Mouse (Mus musculus) erythroblast, embryonic 14.5 days (primary cell): ENCODE data around the gene Ccdc57.
A peak's percentile ranks its signal among the peaks of the same experiment; 100 is the strongest.

Experiments used
- GATA1 ChIP-seq: IDR thresholded peaks from 2 replicates; pipeline ENCODE4 v1.6.1; 2012; ENCODE audit warnings: low read length, inconsistent platforms, mixed read lengths
- TAL1 ChIP-seq: IDR thresholded peaks from 3 replicates; pipeline ENCODE4 v1.6.1; 2012; ENCODE audit warnings: low read length, inconsistent platforms, mixed read lengths

DNA sequence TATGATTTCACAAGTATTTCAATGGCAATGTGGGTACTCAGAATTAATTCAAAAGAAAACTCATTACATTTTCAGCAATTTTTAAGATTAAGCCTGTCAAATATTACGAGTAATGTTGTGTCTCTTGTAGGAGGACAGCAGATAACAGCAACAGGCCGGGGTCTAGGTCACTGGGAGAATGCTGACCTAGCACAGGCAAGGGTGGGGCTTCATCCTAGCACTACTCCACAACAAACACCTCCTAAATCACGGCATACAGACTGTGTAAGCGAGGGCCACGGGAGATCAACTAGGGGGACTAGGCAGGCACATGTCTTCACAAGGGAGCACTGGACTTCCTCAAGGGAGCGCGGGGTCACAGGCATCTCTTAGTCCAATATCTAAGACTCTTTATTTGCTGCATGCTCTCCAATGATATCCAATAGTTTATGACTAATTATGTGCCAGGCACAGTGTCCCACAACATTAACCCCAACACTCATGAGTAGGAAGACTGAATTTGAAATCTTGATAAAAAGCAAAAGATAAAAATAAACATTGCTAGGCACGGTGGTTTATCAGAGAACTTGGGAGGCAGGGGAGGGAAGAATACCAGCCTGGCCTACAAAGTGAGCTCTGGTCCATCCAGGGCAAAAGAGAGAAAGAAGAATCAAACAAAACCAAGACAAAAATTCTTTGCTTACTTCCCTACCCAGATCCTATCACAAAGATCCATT, 47.2 kb upstream of the Ccdc57 start:
- 0 out of 2 replicates have a peak, but pooled peaks have one; percentile 5 for TF ChIP-seq GATA1
- TF ChIP-seq TAL1: no peak
